Mouse (Mus musculus) stomach, embryonic 16.5 days (tissue): ENCODE data around the gene Men1. TPM values are rescaled to one million over a fixed set of nuclear protein-coding genes. Genes with fewer than 3 reads are reported as not detected.
"Not testable (repeated sequence)": the region's sequence is repeated elsewhere in the genome, so short reads cannot be mapped to it uniquely, and the experiment has no call there.

Experiments
- ATAC-seq: fragments of 200-750 bp; cut with Nextera tagmentation; 2 replicates; pipeline ENCODE4 v1.8.0; 2017; ENCODE audit warnings: moderate number of reproducible peaks, moderate TSS enrichment; ENCODE audit not compliant: insufficient read depth, low FRiP score
- H3K27ac ChIP-seq: fragments of 300-500 bp; sonication (generic); 2 replicates; pipeline ENCODE4 v1.5.1; 2014; ENCODE audit warnings: low read length
- H3K27me3 ChIP-seq: fragments of 300-500 bp; sonication (generic); 2 replicates; pipeline ENCODE4 v1.6.1; 2014; ENCODE audit warnings: low read length, control low read depth, mixed read lengths; ENCODE audit not compliant: control insufficient read depth, insufficient read depth
- H3K36me3 ChIP-seq: fragments of 300-500 bp; sonication (generic); 2 replicates; pipeline ENCODE4 v1.6.1; 2014; ENCODE audit warnings: low read length; ENCODE audit not compliant: control insufficient read depth, insufficient read depth
- H3K4me1 ChIP-seq: fragments of 300-500 bp; sonication (generic); 2 replicates; pipeline ENCODE4 v1.6.1; 2014; ENCODE audit warnings: low read length, control low read depth, mixed read lengths; ENCODE audit not compliant: control insufficient read depth, insufficient read depth
- H3K4me2 ChIP-seq: fragments of 300-500 bp; sonication (generic); 2 replicates; pipeline ENCODE4 v1.6.1; 2014; ENCODE audit warnings: low read depth, low read length, mixed read lengths
- H3K4me3 ChIP-seq: fragments of 300-500 bp; sonication (generic); replicated peaks from 2 replicates; pipeline ENCODE4 v1.5.1; 2014; ENCODE audit warnings: mild to moderate bottlenecking, low read length
- H3K9ac ChIP-seq: fragments of 300-500 bp; sonication (generic); 2 replicates; pipeline ENCODE4 v1.6.1; 2014; ENCODE audit warnings: low read length
- H3K9me3 ChIP-seq: fragments of 300-500 bp; sonication (generic); replicated peaks from 2 replicates; pipeline ENCODE4 v1.6.1; 2016; ENCODE audit warnings: low read length, control low read depth; ENCODE audit not compliant: control insufficient read depth
- WGBS: fragments of 180-500 bp; shearing (Covaris S2); extraction: QIAGEN DNeasy Blood & Tissue Kit; methylation state at CpG from one replicate; pipeline ENCODE4 v1.1.7; 2014; 5-methylcytosine and 5-hydroxymethylcytosine counted together
- polyA plus RNA-seq: library from polyadenylated mRNA; unstranded; fragments of >200 nt; fragmentation: Nextera tagmentation; extraction: Ambion mirVana; gene quantifications from 2 replicates; pipeline ENCODE4 v1.2.1, GENCODE M21; 2015

Gene Men1
- 59.0 and 60.2 TPM in 2 replicates for polyA plus RNA-seq

GRCm38 (mm10) chr19:6334673-6335457, at the start of gene Men1:
Men1 (plus strand) TSS chr19:6334979.
- H3K27ac ChIP-seq = peak within 1 kb of the TSS; percentile 80
- H3K36me3 ChIP-seq = peaks cover 9% of the 10 kb centered on the region; the same call in 1 of the 2 replicates
- peak; percentile 94 for ATAC-seq
- 0% methylated on average over 41 of the region's 43 CpGs for WGBS
- peaks cover 24% of the 10 kb centered on the region for H3K4me1 ChIP-seq
- H3K9me3 ChIP-seq = no peaks in the 10 kb centered on the region
- H3K4me2 ChIP-seq = peak within 1 kb of the TSS; percentile 92
- H3K27me3 ChIP-seq = no peaks in the 10 kb centered on the region
- H3K4me3 ChIP-seq = peak within 1 kb of the TSS; percentile 71
- H3K9ac ChIP-seq = peak within 1 kb of the TSS; percentile 84

GRCm38 (mm10) chr19:6285226-6285625, 49.6 kb upstream of the Men1 start:
- Histone ChIP-seq H3K27ac (peak overlapping the region; percentile 74), H3K36me3 (peaks cover 13% of the 10 kb centered on the region; the same call in 1 of the 2 replicates), H3K4me1 (peaks cover 19% of the 10 kb centered on the region; the same call in 1 of the 2 replicates), H3K9me3 (no peaks in the 10 kb centered on the region), H3K4me2 (peak overlapping the region; percentile 8; the same call in 1 of the 2 replicates), H3K9ac (no peak overlapping the region), H3K4me3 (no peak overlapping the region), H3K27me3 (no peaks in the 10 kb centered on the region)
- 61% methylated on average over 8 of the region's 8 CpGs for WGBS
- ATAC-seq = peak; percentile 49; the same call in 1 of the 2 replicates

- Histone ChIP-seq H3K4me1 (peaks cover 20% of the 10 kb centered on the region), H3K9ac (peak overlapping the region; percentile 36; the same call in 1 of the 2 replicates), H3K4me3 (no peak overlapping the region), H3K27ac (peak overlapping the region; percentile 74), H3K36me3 (peaks cover 13% of the 10 kb centered on the region; the same call in 1 of the 2 replicates), H3K27me3 (no peaks in the 10 kb centered on the region), H3K9me3 (no peaks in the 10 kb centered on the region), H3K4me2 (peak overlapping the region; percentile 8; the same call in 1 of the 2 replicates)
- ATAC-seq = peak; percentile 27; the same call in 1 of the 2 replicates
- 54% methylated on average over 7 of the region's 7 CpGs for WGBS
Measured at GRCm38 (mm10) chr19:6285632-6286433, 48.9 kb upstream of the Men1 start.

GRCm38 (mm10) chr19:6286434-6287401, 48.1 kb upstream of the Men1 start:
- Histone ChIP-seq H3K27ac (no peak overlapping the region), H3K4me2 (no peak overlapping the region), H3K9ac (peak overlapping the region; percentile 36; the same call in 1 of the 2 replicates), H3K4me1 (peaks cover 24% of the 10 kb centered on the region), H3K9me3 (no peaks in the 10 kb centered on the region), H3K27me3 (no peaks in the 10 kb centered on the region), H3K4me3 (no peak overlapping the region), H3K36me3 (peaks cover 6% of the 10 kb centered on the region; the same call in 1 of the 2 replicates)
- 80% methylated on average over 19 of the region's 19 CpGs for WGBS
- ATAC-seq = no peak

DNA sequence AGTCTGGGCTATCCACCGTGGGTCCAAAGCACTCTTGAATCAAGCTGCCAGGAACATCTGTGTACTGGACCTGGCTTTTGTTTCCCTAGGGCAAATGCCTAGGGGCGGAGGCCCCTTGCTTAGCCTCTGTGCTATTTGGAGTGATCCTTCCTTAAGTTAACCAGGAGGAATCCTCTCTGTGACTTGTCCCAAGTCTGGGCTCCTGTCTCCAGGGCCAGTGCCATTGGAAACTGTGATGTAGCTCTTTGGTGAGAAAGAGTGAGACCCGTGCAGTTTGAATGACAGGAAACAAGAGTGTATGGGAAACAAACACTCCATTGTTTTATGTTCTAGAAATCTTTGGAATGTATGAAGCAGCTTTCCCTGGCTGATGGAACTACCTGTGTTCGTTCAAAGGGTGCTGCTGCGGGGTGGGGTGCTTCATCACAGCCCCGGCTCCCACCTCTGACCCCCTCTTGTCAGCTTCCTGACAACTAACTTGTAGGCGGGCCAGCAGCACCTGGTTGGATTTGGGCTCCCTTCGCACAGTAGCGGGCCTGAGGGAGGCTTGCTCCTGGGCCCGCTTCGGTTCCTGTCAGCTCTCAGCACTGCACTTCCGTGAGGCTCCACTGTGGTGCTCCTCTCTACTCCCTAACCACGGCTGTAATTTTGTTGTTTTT, 46.4 kb upstream of the Men1 start:
- Histone ChIP-seq H3K4me1 (peaks cover 24% of the 10 kb centered on the region), H3K27ac (no peak overlapping the region)
- WGBS = 68% methylated on average over 13 of the region's 13 CpGs

DNA sequence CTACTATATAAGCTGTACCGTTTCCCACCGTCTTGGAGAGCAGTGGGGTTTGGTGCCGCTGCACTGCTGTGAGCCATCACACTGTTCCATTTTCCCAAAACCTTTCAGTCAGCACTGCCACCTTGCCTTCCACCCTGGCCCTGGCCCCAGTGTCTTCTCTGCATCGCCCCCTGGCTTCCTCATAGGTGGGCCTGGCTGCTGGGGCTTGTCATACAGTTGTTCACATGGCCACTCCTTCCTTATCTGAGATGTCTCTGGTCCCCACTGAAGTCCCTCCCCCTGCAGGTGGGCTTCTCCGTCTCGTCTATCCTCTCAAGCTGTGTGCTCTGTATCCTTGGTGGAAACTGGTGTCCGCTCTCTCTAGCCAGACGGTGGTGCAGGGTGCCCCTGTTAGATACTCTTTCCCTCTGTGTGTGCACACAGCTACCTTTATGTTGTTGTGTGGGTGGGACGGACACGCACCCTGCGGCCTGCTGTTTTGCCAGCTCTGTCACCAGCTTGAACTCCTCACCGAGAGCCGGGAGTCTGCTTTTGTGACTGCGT, 45.0 kb upstream of the Men1 start:
- 90% methylated on average over 14 of the region's 14 CpGs for WGBS
- Histone ChIP-seq H3K36me3 (peaks cover 9% of the 10 kb centered on the region; the same call in 1 of the 2 replicates), H3K4me1 (peaks cover 20% of the 10 kb centered on the region), H3K27me3 (no peaks in the 10 kb centered on the region), H3K4me2 (no peak overlapping the region), H3K9ac (no peak overlapping the region), H3K4me3 (no peak overlapping the region), H3K9me3 (no peaks in the 10 kb centered on the region), H3K27ac (no peak overlapping the region)
- no peak for ATAC-seq

More for the DNA sequence above, 46.4 kb upstream of the Men1 start:
- no peak for ATAC-seq
- H3K9me3 ChIP-seq = no peaks in the 10 kb centered on the region
- H3K4me3 ChIP-seq = no peak overlapping the region
- H3K4me2 ChIP-seq = no peak overlapping the region
- no peaks in the 10 kb centered on the region for H3K27me3 ChIP-seq
- no peak overlapping the region for H3K9ac ChIP-seq
- peaks cover 4% of the 10 kb centered on the region; the same call in 1 of the 2 replicates for H3K36me3 ChIP-seq

- H3K4me3 ChIP-seq, H3K9me3 ChIP-seq, H3K4me2 ChIP-seq, ATAC-seq, H3K27me3 ChIP-seq: not testable (repeated sequence)
- H3K4me1 ChIP-seq = peaks cover 12% of the 10 kb centered on the region
- H3K36me3 ChIP-seq = peaks cover 17% of the 10 kb centered on the region; the same call in 1 of the 2 replicates
- 90% methylated on average over 5 of the region's 6 CpGs for WGBS
- H3K27ac ChIP-seq = peak overlapping the region; percentile 74
- H3K9ac ChIP-seq = peak overlapping the region; percentile 36; the same call in 1 of the 2 replicates
Measured at GRCm38 (mm10) chr19:6290720-6291116, 44.1 kb upstream of the Men1 start.
